Mouse (Mus musculus) lung, postnatal 10 days (tissue): ENCODE results near the gene Lrrk1.

Experiments used
- DNase-seq: peaks from one replicate; pipeline ENCODE4 v3.0.0; 2021

Lrrk1 gene

GRCm38 (mm10) chr7:66296921-66297655, 91.1 kb downstream of the Lrrk1 start:
- no peak for DNase-seq

GRCm38 (mm10) chr7:66292552-66293376, 95.4 kb downstream of the Lrrk1 start:
- DNase-seq: peak; percentile 60

DNA sequence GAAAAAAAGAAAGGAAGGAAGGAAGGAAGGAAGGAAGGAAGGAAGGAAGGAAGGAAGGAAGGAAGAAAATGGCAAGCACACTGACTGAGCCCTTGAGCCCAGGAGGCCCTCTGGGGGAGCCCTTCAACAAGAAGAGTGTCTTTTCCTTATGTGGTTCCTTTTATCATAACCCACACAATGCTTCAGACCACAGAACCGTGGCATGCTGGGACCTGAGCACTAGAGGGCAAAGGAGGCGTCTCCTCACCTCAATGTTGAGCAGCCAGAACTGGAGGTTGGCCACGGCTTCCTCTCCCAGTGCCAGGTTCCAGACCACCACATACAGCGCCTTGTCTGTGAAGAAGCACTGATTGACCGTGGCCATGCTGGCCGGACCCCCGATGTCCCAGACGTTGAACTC, 96.1 kb downstream of the Lrrk1 start:
- no peak for DNase-seq

DNA sequence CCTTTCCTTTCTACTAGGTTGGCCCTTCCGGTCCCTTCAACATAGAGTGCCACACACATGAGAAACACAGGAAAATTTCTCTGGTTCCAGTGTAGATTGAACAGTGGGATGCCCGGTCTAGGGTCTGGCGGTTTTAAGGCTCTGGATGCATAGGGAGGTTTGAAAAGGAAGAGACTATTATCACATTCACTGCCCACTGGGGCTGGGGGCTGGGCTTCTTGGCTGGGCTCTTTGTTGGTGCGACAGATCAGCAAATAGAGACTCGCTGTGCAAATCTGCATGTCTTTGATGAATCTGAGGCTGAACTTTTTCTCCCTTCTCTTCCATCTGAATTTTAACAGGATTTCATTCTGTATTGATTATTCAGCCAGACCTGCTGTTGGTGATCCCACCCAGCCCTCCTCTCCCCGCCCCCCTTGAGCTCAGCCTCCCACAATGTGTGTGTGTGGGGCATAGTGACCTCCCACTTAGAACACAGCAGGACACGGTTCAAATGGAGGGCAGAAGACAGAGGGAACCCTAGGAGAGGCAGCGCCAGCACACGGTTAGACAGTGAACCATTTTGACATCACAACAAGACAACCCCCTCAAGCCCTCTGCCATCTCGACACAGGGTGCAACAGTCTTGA, 105.1 kb downstream of the Lrrk1 start:
- DNase-seq: no peak

DNA sequence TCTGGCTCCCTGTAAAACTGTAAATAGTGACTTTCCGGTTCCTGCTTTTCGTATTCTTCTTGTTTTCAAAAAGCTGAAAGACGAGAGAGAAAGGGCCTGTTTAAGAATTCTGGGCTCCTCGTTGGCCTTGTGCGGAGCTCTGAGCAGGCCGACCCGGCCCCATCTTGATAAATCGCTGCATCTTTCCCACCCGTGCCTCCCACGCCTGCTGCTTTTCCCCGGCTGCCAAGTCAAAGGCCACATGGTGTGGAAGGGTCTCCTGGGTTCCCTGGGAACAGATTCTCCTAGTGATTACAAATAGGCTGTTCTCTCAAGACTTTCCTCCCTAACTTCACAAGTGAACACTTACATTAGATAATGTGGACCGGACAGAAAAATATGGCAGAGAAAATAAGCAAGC, 105.9 kb downstream of the Lrrk1 start:
- DNase-seq: no peak

- no peak for DNase-seq
Measured at GRCm38 (mm10) chr7:66278001-66278400, 110.1 kb downstream of the Lrrk1 start.

DNA sequence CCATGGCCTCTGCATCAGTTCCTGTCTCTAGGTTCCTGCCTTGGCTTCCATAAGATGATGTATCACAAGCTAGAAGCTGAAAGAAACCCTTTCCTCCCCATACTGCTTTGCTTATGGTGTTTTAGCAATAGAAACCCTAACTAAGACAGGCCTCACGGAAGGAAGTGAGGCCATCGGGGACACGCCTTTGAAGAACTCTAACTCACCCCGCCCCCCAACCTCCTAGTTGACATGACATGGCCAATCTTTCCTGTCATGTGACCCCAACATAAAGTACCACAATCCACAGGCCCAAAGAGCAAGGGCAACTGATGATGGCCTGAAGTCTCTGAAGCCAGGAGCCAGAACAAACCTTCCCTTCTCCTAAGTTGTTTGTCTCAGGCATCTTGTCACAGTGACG, 114.7 kb downstream of the Lrrk1 start:
- DNase-seq: no peak

- DNase-seq: no peak
Measured at GRCm38 (mm10) chr7:66271226-66271625, 116.9 kb downstream of the Lrrk1 start.

- DNase-seq: no peak
Measured at GRCm38 (mm10) chr7:66266942-66267850, 121.0 kb downstream of the Lrrk1 start.

DNA sequence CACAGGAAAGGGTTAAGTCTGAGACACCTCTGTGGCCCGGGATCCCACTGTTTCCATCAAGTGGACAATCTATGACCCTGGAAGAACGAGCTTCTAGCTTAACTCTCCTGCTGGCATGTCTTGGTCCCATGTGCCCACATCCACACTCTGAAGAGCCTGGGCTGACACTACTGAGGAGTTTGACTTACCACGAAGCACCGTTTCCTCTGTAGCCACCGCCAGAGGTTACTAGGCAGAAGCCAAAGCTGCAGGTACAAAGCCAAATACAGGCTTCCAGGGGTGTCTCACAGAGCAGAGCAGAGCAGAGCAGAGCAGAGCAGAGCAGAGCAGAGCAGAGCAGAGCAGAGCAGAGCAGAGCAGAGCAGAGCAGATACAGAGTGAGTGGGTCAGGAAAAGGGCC, 124.7 kb downstream of the Lrrk1 start:
- no peak for DNase-seq

DNA sequence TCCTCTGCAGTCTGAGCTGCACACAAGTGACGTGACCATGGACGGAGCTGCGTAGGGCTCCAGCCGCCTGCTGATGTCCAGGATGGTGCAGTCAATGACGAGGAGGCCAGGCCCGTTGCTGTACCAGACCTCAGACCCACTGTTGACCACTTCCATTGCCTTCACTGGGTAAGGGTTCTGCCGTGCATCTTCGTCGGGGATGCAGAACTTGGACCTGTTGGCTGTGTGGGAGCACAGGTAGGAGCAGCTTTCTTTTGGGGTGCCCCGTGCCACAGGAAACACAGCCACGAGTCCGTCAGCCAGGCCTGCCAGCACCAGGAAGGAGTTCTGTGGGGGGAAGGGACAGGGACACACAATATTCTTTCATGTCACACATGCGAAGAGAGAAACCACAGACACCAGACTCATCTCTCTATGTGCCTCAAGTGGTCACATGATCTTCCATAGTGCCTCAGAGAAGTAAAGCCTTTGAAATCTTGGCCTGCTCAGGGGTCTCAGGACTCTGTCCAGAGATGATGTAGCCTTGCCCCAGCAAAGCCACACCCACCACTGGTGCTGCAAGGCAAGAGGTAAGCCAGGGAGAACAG, 125.5 kb downstream of the Lrrk1 start:
- no peak for DNase-seq

DNA sequence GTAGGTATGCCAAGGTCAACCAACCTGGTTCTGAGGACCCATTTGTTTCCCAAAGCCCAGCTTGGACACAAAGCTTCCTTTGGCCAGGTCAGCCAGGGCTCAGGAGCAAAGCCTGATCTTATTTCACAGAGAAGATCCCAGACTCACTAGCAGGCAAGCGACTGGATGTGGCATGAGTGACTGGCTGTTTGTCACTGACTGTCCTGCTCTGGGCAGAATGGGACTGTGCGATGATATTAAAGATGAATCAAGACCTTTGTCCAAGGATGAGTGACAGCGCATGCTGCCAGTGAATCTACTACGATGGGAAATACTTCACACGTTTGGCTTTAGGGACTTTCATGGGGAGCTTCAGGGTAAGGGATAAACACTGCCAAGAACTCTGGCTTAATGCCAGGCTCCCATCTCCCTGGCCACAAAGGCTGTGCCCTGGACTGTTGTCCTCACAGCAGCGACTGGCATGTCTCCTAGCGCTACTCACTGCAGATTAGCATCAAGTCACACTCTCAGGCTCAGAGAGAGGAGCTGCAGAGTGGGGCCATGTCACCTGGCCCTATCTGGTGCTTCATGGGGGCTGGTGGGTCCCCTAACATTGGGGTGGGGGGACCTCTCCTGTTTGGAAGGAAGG, 127.3 kb downstream of the Lrrk1 start:
- DNase-seq: peak; percentile 40

DNA sequence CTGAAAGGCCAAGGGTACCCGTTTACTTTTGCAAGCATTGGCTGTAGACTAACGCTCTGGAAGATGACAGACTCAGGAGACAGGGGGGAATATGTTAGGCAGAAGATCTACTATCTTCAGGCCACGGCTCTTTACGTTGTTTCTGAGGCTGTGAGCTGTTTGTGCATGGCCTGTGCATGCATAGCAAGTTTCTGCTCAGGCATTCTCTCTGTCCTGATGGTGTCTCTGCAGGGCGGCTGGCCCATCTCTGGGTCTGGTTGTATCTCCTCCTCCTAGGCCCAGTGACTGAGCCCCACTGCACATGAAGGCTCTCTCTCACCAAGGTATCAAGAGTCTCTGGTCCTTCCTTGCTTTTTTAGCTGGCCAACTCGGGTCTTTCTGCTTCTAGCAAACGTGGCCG, 127.9 kb downstream of the Lrrk1 start:
- DNase-seq: no peak

DNA sequence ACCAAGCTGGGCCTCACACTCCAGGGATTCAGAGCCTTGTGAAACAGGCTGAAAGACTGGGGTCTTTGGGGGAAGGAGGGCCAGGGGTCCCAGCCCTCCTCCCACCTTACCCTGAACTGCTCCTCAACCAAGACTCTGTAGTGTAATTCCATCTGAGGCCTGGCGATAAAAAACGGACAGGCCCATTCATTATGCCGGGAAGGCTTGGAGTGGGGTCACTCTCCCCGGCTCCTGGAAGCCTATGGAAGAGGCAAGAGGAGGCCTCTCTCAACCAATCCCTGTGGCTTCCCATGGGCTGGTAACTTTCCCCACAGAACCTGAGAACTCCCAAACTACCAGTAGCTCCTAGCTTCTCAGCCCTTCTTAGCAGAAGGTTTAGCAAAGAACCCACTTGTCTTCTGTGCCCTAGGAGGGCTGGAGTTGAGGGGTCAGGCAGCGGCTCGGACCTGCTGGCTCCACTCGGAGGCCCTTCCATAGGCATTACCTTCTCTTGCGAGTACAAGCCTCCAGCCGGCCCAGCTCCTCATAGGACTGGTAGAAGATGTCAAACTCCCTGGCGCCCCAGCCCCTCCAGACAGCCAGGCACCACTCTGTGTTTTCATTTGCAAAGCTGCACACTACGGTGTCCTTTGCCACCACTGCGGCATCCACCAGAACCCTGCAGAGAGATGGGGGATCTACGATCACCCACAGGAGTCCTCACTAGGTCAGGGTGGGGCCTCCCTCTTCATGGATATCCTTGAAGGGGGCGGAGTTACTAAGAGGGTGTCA, 128.5 kb downstream of the Lrrk1 start:
- no peak for DNase-seq

DNA sequence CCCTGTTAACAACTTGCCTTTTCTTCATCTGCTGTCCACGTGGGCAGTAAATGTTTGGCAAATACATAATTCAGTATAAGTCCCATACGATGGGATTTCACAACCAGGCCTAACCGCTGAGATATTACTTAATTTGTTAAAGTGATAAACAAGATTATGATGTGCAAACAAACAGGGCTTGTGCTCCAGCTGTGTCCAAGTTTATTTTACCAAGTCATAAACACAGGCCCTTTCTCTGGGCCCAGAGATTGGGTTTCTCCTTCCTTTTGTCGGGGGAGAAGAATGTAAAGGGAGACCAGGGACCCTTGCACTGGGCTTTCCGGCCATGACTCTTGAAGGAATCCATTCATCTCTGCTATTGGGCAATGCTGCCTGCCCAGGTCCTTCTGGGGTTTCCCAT, 129.2 kb downstream of the Lrrk1 start:
- DNase-seq: no peak

DNA sequence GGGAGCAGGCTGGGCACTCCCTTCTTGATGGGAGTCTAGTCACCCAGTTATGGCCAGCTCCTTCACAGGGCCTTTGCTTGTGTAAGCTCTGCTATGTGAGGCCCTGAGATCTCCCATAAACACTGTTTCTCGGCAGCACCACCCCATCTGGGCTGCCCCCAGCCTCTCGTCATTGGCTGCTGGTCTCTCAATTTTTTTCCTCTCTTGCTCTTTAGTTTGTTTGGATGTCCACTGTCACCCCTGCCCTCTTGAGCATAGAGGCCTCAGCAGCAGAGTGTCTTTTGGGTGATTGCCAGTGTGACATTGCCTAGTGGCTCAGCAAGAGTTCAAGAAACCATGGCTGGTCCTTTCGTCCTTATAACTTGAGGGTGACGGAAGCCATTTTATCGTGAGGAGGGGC, 130.9 kb downstream of the Lrrk1 start:
- DNase-seq: peak; percentile 47

DNA sequence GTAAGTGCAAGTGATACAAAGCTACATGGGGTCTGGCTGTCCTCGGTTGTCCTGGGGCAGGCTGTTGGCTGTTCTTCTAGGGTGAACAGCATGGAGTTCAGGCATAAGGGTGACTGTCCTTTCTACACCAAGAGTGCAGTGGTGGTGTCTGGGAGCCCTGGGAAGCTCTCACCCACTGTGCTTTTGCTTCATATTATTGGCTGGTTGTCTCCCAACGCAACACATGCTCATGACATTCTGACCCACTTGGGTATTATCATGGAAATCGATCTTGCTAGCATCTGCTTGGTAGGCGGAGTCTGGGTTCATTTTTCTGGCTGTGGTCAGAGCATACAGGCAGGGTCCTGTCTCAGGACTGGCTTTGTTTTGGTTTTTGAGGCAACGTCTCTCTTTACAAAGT, 131.7 kb downstream of the Lrrk1 start:
- DNase-seq: no peak

GRCm38 (mm10) chr7:66254993-66255392, 133.2 kb downstream of the Lrrk1 start:
- no peak for DNase-seq

- DNase-seq: no peak
Measured at GRCm38 (mm10) chr7:66253975-66254651, 134.0 kb downstream of the Lrrk1 start.

DNA sequence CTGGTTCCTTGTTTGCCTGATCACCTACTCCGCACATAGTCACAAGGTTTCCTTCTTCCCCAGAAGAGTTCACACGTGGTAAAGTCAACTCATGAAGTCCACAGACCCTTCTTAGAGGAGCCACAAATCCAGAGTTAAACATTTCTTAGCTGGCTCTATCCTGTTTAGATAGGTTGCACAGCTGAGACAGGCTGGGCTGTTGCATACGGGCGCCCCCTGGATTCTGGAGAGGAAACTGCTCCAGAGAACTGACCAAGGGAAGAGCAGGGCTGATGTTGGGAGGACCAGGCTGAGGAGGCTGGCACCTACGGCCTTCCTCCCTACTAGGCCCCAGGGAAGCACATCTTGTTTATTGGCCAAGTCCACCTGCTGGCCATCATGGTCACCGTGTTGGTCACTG, 138.1 kb downstream of the Lrrk1 start:
- peak; percentile 91 for DNase-seq

GRCm38 (mm10) chr7:66249426-66249825, 138.7 kb downstream of the Lrrk1 start:
- no peak for DNase-seq
